In genomic region chr9:8443315-8443714, GRCm38 (mm10) we compare ENCODE assay signal across 28 mouse cellular contexts.
DNase-seq lines count a peak whose midpoint lies in the region; TF ChIP-seq lines count a peak whose summit lies in the region.
"Had no signal": no experiment of that assay in that cellular context is flagged by ENCODE, and none has a peak within 500 bp of the region (broad histone marks: within the 10 kb centered on the region; RNA-seq: fewer than 3 reads in every experiment).

No protein-coding gene starts in this region.

- intact Hi-C loops in left cerebral cortex, postnatal 25 days (cut with DNase I) = no loop called here

- no peak overlapping the region for H3K4me3 ChIP-seq in layer of hippocampus, adult 2 months
- H3K4me3 ChIP-seq: forebrain, embryonic 12.5 days; hindbrain, embryonic 10.5 days; hindbrain, embryonic 15.5 days; kidney, embryonic 15.5 days; midbrain, embryonic 13.5 days; neural tube, embryonic 13.5 days had no signal

- H3K27ac ChIP-seq in layer of hippocampus, adult 2 months = peak overlapping the region; percentile 32; the same call in 1 of the 2 replicates
- H3K27ac ChIP-seq: forebrain, embryonic 12.5 days; hindbrain, embryonic 10.5 days; hindbrain, embryonic 15.5 days; kidney, embryonic 15.5 days; liver, embryonic 14.5 days; macrophage; midbrain, embryonic 13.5 days; neural tube, embryonic 13.5 days; stomach, postnatal 0 days had no signal

- TF ChIP-seq CTCF in layer of hippocampus, adult 2 months (conservative IDR thresholded peaks at IDR 0.05) = no peak

- peak; percentile 2 to 11 for DNase-seq in layer of hippocampus, adult 2 months (ENCODE audit: low spot score in 2 of 2)
- no peak for DNase-seq in layer of hippocampus, adult 9-11 months
- DNase-seq in right cerebral cortex, adult 18-20 months = peak; percentile 21
- no peak for DNase-seq in right cerebral cortex, postnatal 4 days
- DNase-seq in left cerebral cortex, postnatal 25 days (ENCODE audit: low spot score in 2 of 2) = peak; percentile 3 to 72
- DNase-seq in gastrocnemius, postnatal 4 days (ENCODE audit: low spot score in 2 of 2) = no peak
- DNase-seq in heart, adult 9 months (ENCODE audit: low spot score in 2 of 2) = no peak
- DNase-seq: adrenal gland, adult 2 months; adrenal gland, postnatal 36 days; cerebellum, adult 2 months; cerebellum, postnatal 14 days; forebrain, postnatal 0 days; heart, postnatal 14 days; kidney, adult 11 months; kidney, postnatal 36 days; liver; lung, adult 2 months; lung, postnatal 10 days; thymus, postnatal 4 days had no signal

Comparison
In these comparisons a context has a peak if more than half of its experiments do, and no peak if none do; other contexts are left out.
1. DNase-seq: peak in layer of hippocampus, adult 2 months (2 of 2), right cerebral cortex, adult 18-20 months (single experiment) and left cerebral cortex, postnatal 25 days (2 of 2); none in layer of hippocampus, adult 9-11 months (single experiment), right cerebral cortex, postnatal 4 days (single experiment), gastrocnemius, postnatal 4 days (0 of 2) and heart, adult 9 months (0 of 2).